Mouse (Mus musculus) lung, adult 2 months (tissue): ENCODE data around the gene Zkscan14. TPM values are rescaled to one million over a fixed set of nuclear protein-coding genes. Genes with fewer than 3 reads are reported as not detected.
"Not testable (repeated sequence)": the region's sequence is repeated elsewhere in the genome, so short reads cannot be mapped to it uniquely, and the experiment has no call there.

Experiments used
- DNase-seq: peaks from one replicate; pipeline ENCODE4 v3.0.0; 2022
- H3K4me1 ChIP-seq: fragments of 200-500 bp; 2 replicates; pipeline ENCODE4 v1.6.1; 2011; ENCODE audit warnings: low read length; ENCODE audit not compliant: control insufficient read depth, insufficient read depth
- H3K4me3 ChIP-seq: fragments of 200-500 bp; replicated peaks from 2 replicates; pipeline ENCODE3; 2011; ENCODE audit warnings: low read depth, mild to moderate bottlenecking, control low read depth, low read length; ENCODE audit errors: extremely low read depth
- CTCF ChIP-seq: fragments of 200-500 bp; IDR thresholded peaks from 2 replicates; pipeline ENCODE4 v1.5.1; 2011; ENCODE audit warnings: mild to moderate bottlenecking, low read length, control low read depth; ENCODE audit not compliant: insufficient read depth
- POLR2A ChIP-seq: fragments of 200-500 bp; IDR thresholded peaks from 2 replicates; pipeline ENCODE4 v1.6.1; 2011; ENCODE audit warnings: low read depth, mild to moderate bottlenecking, control low read depth, low read length, borderline replicate concordance; ENCODE audit errors: extremely low read depth
- WGBS: fragments of 180-500 bp; shearing (Covaris S2); methylation state at CpG from one replicate; pipeline ENCODE4 v1.1.7; 2018; 5-methylcytosine and 5-hydroxymethylcytosine counted together
- polyA plus RNA-seq: library from polyadenylated mRNA; depleted of rRNA; stranded (reverse); fragments of >200 nt; gene quantifications from 2 replicates; pipeline ENCODE4 v1.2.3, GENCODE M21; 2012

The Zkscan14 gene
- polyA plus RNA-seq, 1 experiment: 4.2 TPM

- TF ChIP-seq POLR2A (no peak), CTCF (no peak)
- no peak overlapping the region for H3K4me3 ChIP-seq
- DNase-seq: no peak
- no peaks in the 10 kb centered on the region for H3K4me1 ChIP-seq
- WGBS: 94% methylated on average over 8 of the region's 8 CpGs
Observed at GRCm38 (mm10) chr5:145219981-145220380, 18.3 kb upstream of the Zkscan14 start.

- Histone ChIP-seq H3K4me1 (no peaks in the 10 kb centered on the region), H3K4me3 (no peak overlapping the region)
- TF ChIP-seq POLR2A (no peak), CTCF (no peak)
- DNase-seq: no peak
- WGBS: 95% methylated on average over 20 of the region's 20 CpGs
Observed at GRCm38 (mm10) chr5:145218671-145219070, 17.0 kb upstream of the Zkscan14 start.

- WGBS: 96% methylated on average over 21 of the region's 21 CpGs
- TF ChIP-seq POLR2A (no peak), CTCF (no peak)
- DNase-seq: no peak
Observed at GRCm38 (mm10) chr5:145218206-145218605, 16.5 kb upstream of the Zkscan14 start.

GRCm38 (mm10) chr5:145217746-145218145 lies 16.1 kb upstream of the Zkscan14 start:
- Histone ChIP-seq H3K4me3 (no peak overlapping the region), H3K4me1 (no peaks in the 10 kb centered on the region)
- WGBS: 62% methylated on average over 6 of the region's 6 CpGs
- no peak for DNase-seq
- TF ChIP-seq CTCF (no peak), POLR2A (no peak)

More at GRCm38 (mm10) chr5:145218206-145218605, 16.5 kb upstream of the Zkscan14 start:
- H3K4me3 ChIP-seq: no peak overlapping the region
- H3K4me1 ChIP-seq: no peaks in the 10 kb centered on the region

GRCm38 (mm10) chr5:145214679-145215078 lies 13.0 kb upstream of the Zkscan14 start:
- no peaks in the 10 kb centered on the region for H3K4me1 ChIP-seq
- no peak for DNase-seq
- no peak overlapping the region for H3K4me3 ChIP-seq
- no peak for TF ChIP-seq POLR2A
- TF ChIP-seq CTCF: no peak
- WGBS: 69% methylated on average over 4 of the region's 4 CpGs

GRCm38 (mm10) chr5:145213505-145213904 lies 11.8 kb upstream of the Zkscan14 start:
- H3K4me3 ChIP-seq: no peak overlapping the region

GRCm38 (mm10) chr5:145212216-145212615 lies 10.5 kb upstream of the Zkscan14 start:
- Histone ChIP-seq H3K4me1 (no peaks in the 10 kb centered on the region), H3K4me3 (no peak overlapping the region)
- 95% methylated on average over 4 of the region's 4 CpGs for WGBS
- DNase-seq: no peak
- TF ChIP-seq POLR2A: no peak

More at GRCm38 (mm10) chr5:145213505-145213904, 11.8 kb upstream of the Zkscan14 start:
- WGBS: 93% methylated on average over 3 of the region's 3 CpGs
- DNase-seq: no peak
- no peaks in the 10 kb centered on the region for H3K4me1 ChIP-seq
- TF ChIP-seq CTCF (no peak), POLR2A (no peak)

- no peaks in the 10 kb centered on the region for H3K4me1 ChIP-seq
- no peak overlapping the region for H3K4me3 ChIP-seq
- 95% methylated on average over 4 of the region's 4 CpGs for WGBS
- TF ChIP-seq CTCF: no peak
- no peak for TF ChIP-seq POLR2A
- DNase-seq: no peak
Observed at GRCm38 (mm10) chr5:145211340-145211739, 9.7 kb upstream of the Zkscan14 start.

GRCm38 (mm10) chr5:145208391-145208790 lies 6.7 kb upstream of the Zkscan14 start:
- DNase-seq, H3K4me3 ChIP-seq, H3K4me1 ChIP-seq: not testable (repeated sequence)
- WGBS: 55% methylated on average over 11 of the region's 11 CpGs

- no peak for TF ChIP-seq CTCF
- TF ChIP-seq POLR2A: no peak
- peaks cover 5% of the 10 kb centered on the region for H3K4me1 ChIP-seq
- no peak for DNase-seq
- H3K4me3 ChIP-seq: no peak overlapping the region
- 85% methylated on average over 6 of the region's 6 CpGs for WGBS
Observed at GRCm38 (mm10) chr5:145207954-145208353, 6.3 kb upstream of the Zkscan14 start.

GRCm38 (mm10) chr5:145207385-145207784 lies 5.7 kb upstream of the Zkscan14 start:
- no peak for DNase-seq
- no peak overlapping the region for H3K4me3 ChIP-seq
- WGBS: 96% methylated on average over 6 of the region's 6 CpGs
- no peak for TF ChIP-seq POLR2A
- no peak for TF ChIP-seq CTCF
- peaks cover 5% of the 10 kb centered on the region for H3K4me1 ChIP-seq
